Mouse (Mus musculus): ENCODE measurements at regions not wholly inside any gene's neighbourhood (a gene's known extent, or its start where the extent isn't known, plus 50 kb on each side); places are given as distances from the start of the nearest gene placed in this dataset.

GRCm38 (mm10) chr15:59754906-59755305, 261.5 kb downstream of the 4933412E24Rik start:
- no peaks in the 10 kb centered on the region for H3K27me3 ChIP-seq (replicated peaks; ENCODE audit: control insufficient read depth, insufficient read depth, low read length)
- 34% methylated on average over 13 of the region's 13 CpGs for WGBS
- H3K4me1 ChIP-seq (replicated peaks; ENCODE audit: control insufficient read depth, insufficient read depth, low read length) = no peaks in the 10 kb centered on the region
- H3K27ac ChIP-seq (ENCODE audit: low read depth, low read length) = no peak overlapping the region
- H3K9me3 ChIP-seq (ENCODE audit: control insufficient read depth) = no peaks in the 10 kb centered on the region
- TF ChIP-seq CTCF (IDR thresholded peaks at IDR 0.05; ENCODE audit: low read depth) = no peak
- no peak for ATAC-seq
- H3K36me3 ChIP-seq (ENCODE audit: control insufficient read depth, insufficient read depth) = no peaks in the 10 kb centered on the region
- H3K4me3 ChIP-seq (ENCODE audit: low read depth, low read length) = no peak overlapping the region
- H3K9ac ChIP-seq (ENCODE audit: low read depth, low read length) = no peak overlapping the region
- H3K4me2 ChIP-seq (replicated peaks; ENCODE audit: low read depth) = peak overlapping the region; percentile 48

DNA sequence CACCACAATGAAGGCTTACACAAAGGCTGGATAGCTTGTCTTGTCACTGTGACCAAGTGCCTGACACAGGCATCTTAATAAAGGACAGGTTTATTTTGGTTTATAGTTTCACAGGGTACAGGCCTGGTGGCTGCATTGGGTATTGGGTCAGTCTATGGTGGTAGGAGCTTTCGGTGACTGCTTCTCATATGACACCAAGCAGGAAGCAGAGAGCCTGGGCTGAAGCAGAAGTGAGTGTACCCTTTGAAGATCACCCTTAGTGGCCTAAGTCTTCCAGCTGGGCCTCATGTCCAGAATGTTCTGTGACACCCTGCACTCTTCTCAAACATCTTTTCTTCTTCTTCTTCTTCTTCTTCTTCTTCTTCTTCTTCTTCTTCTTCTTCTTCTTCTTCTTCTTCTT, 264.1 kb downstream of the 4933412E24Rik start:
- no peaks in the 10 kb centered on the region for H3K4me1 ChIP-seq (replicated peaks; ENCODE audit: control insufficient read depth, insufficient read depth, low read length)
- no peaks in the 10 kb centered on the region for H3K36me3 ChIP-seq (ENCODE audit: control insufficient read depth, insufficient read depth)
- H3K27me3 ChIP-seq (replicated peaks; ENCODE audit: control insufficient read depth, insufficient read depth, low read length) = no peaks in the 10 kb centered on the region
- H3K4me3 ChIP-seq (ENCODE audit: low read depth, low read length) = no peak overlapping the region
- 91% methylated on average over 1 of the region's 1 CpGs for WGBS
- no peak for ATAC-seq
- no peaks in the 10 kb centered on the region for H3K9me3 ChIP-seq (ENCODE audit: control insufficient read depth)
- H3K9ac ChIP-seq (ENCODE audit: low read depth, low read length) = no peak overlapping the region
- TF ChIP-seq CTCF (IDR thresholded peaks at IDR 0.05; ENCODE audit: low read depth) = no peak
- H3K4me2 ChIP-seq (replicated peaks; ENCODE audit: low read depth) = no peak overlapping the region
- no peak overlapping the region for H3K27ac ChIP-seq (ENCODE audit: low read depth, low read length)

DNA sequence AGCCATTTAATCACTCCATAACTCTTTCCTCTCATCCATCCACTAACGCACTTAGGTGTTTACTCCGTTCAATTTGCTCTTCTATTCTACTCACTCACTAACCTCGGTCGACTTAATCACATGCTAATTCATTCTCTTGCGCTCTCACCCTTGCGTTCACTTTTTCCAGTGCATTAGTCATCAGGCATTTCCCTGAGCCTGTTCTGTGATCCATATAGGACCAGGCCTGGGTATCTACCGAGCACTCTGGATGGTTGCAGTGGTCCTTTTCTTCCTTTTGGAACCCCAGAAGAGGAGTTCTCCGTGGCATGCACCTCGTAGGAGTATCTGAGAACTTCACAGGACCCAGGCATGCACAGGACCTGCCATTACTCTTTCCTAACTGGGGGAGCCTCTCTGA, 270.1 kb downstream of the 4933412E24Rik start:
- 82% methylated on average over 9 of the region's 9 CpGs for WGBS
- TF ChIP-seq CTCF (IDR thresholded peaks at IDR 0.05; ENCODE audit: low read depth) = no peak
- Histone ChIP-seq H3K4me1 (replicated peaks; ENCODE audit: control insufficient read depth, insufficient read depth, low read length) (peaks cover 9% of the 10 kb centered on the region; the same call in 1 of the 2 replicates), H3K4me3 (ENCODE audit: low read depth, low read length) (no peak overlapping the region), H3K9ac (ENCODE audit: low read depth, low read length) (no peak overlapping the region), H3K36me3 (ENCODE audit: control insufficient read depth, insufficient read depth) (no peaks in the 10 kb centered on the region), H3K4me2 (replicated peaks; ENCODE audit: low read depth) (no peak overlapping the region), H3K9me3 (ENCODE audit: control insufficient read depth) (no peaks in the 10 kb centered on the region), H3K27me3 (replicated peaks; ENCODE audit: control insufficient read depth, insufficient read depth, low read length) (no peaks in the 10 kb centered on the region), H3K27ac (ENCODE audit: low read depth, low read length) (no peak overlapping the region)
- no peak for ATAC-seq

GRCm38 (mm10) chr15:59744411-59744931, 271.9 kb downstream of the 4933412E24Rik start:
- peaks cover 9% of the 10 kb centered on the region; the same call in 1 of the 2 replicates for H3K4me1 ChIP-seq (replicated peaks; ENCODE audit: control insufficient read depth, insufficient read depth, low read length)
- TF ChIP-seq CTCF (IDR thresholded peaks at IDR 0.05; ENCODE audit: low read depth) = no peak
- no peaks in the 10 kb centered on the region for H3K9me3 ChIP-seq (ENCODE audit: control insufficient read depth)
- no peaks in the 10 kb centered on the region for H3K27me3 ChIP-seq (replicated peaks; ENCODE audit: control insufficient read depth, insufficient read depth, low read length)
- no peak overlapping the region for H3K27ac ChIP-seq (ENCODE audit: low read depth, low read length)
- no peak overlapping the region for H3K4me3 ChIP-seq (ENCODE audit: low read depth, low read length)
- 49% methylated on average over 5 of the region's 5 CpGs for WGBS
- H3K36me3 ChIP-seq (ENCODE audit: control insufficient read depth, insufficient read depth) = no peaks in the 10 kb centered on the region
- ATAC-seq = no peak
- H3K4me2 ChIP-seq (replicated peaks; ENCODE audit: low read depth) = no peak overlapping the region
- no peak overlapping the region for H3K9ac ChIP-seq (ENCODE audit: low read depth, low read length)

DNA sequence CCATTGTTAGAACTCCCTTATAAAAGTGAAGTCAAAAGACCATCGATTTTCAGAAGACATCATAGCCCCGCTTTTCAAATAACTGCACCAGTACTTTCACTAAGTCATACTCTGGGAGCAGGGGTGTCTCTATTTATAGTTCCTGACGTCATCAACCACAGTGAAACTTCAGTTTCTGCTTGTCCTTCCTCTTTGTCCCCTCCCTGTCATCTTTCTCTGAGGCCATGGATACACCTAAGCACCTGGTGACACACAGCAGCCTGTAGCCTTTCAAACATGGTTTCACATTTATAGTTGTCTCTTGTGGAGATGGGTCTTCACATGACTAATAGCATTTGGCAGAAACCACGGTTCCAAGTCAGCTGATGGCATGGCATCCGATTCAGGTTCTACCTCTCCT, 277.2 kb downstream of the 4933412E24Rik start:
- Histone ChIP-seq H3K36me3 (ENCODE audit: control insufficient read depth, insufficient read depth) (no peaks in the 10 kb centered on the region), H3K27ac (ENCODE audit: low read depth, low read length) (no peak overlapping the region), H3K4me3 (ENCODE audit: low read depth, low read length) (no peak overlapping the region), H3K9me3 (ENCODE audit: control insufficient read depth) (no peaks in the 10 kb centered on the region), H3K4me2 (replicated peaks; ENCODE audit: low read depth) (no peak overlapping the region), H3K9ac (ENCODE audit: low read depth, low read length) (no peak overlapping the region), H3K27me3 (replicated peaks; ENCODE audit: control insufficient read depth, insufficient read depth, low read length) (no peaks in the 10 kb centered on the region), H3K4me1 (replicated peaks; ENCODE audit: control insufficient read depth, insufficient read depth, low read length) (peaks cover 8% of the 10 kb centered on the region; the same call in 1 of the 2 replicates)
- TF ChIP-seq CTCF (IDR thresholded peaks at IDR 0.05; ENCODE audit: low read depth) = no peak
- no peak for ATAC-seq
- WGBS = 79% methylated on average over 5 of the region's 5 CpGs

- H3K9ac ChIP-seq (ENCODE audit: low read depth, low read length) = no peak overlapping the region
- H3K27me3 ChIP-seq (replicated peaks; ENCODE audit: control insufficient read depth, insufficient read depth, low read length) = no peaks in the 10 kb centered on the region
- ATAC-seq = no peak
- H3K4me2 ChIP-seq (replicated peaks; ENCODE audit: low read depth) = no peak overlapping the region
- H3K27ac ChIP-seq (ENCODE audit: low read depth, low read length) = no peak overlapping the region
- TF ChIP-seq CTCF (IDR thresholded peaks at IDR 0.05; ENCODE audit: low read depth) = no peak
- peaks cover 3% of the 10 kb centered on the region; the same call in 1 of the 2 replicates for H3K4me1 ChIP-seq (replicated peaks; ENCODE audit: control insufficient read depth, insufficient read depth, low read length)
- no peaks in the 10 kb centered on the region for H3K9me3 ChIP-seq (ENCODE audit: control insufficient read depth)
- WGBS = 55% methylated on average over 4 of the region's 4 CpGs
- H3K36me3 ChIP-seq (ENCODE audit: control insufficient read depth, insufficient read depth) = no peaks in the 10 kb centered on the region
- no peak overlapping the region for H3K4me3 ChIP-seq (ENCODE audit: low read depth, low read length)
Observed at GRCm38 (mm10) chr15:59737247-59737646, 279.2 kb downstream of the 4933412E24Rik start.

DNA sequence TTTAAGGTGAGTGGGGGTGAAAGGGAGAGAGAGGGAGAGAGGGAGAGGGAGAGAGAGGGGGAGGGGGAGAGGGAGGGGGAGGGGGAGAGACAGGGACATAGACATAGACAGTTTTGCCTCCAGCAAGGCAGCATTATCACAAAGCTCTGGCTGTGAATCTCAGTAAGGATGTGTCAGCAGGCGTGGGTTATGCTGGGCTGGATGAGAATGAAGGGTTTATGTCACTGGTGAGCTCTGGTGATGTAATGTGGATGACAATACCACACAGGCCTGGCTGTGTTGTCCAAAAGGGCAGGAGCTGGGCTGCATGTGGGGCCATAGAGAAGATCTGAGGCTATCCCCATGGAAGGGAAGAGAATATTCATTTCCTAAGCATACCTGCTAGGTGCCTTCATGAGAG, 282.0 kb downstream of the 4933412E24Rik start:
- Histone ChIP-seq H3K27ac (ENCODE audit: low read depth, low read length) (no peak overlapping the region), H3K9ac (ENCODE audit: low read depth, low read length) (no peak overlapping the region), H3K36me3 (ENCODE audit: control insufficient read depth, insufficient read depth) (no peaks in the 10 kb centered on the region), H3K4me2 (replicated peaks; ENCODE audit: low read depth) (no peak overlapping the region), H3K4me1 (replicated peaks; ENCODE audit: control insufficient read depth, insufficient read depth, low read length) (peaks cover 3% of the 10 kb centered on the region; the same call in 1 of the 2 replicates), H3K4me3 (ENCODE audit: low read depth, low read length) (no peak overlapping the region), H3K9me3 (ENCODE audit: control insufficient read depth) (no peaks in the 10 kb centered on the region), H3K27me3 (replicated peaks; ENCODE audit: control insufficient read depth, insufficient read depth, low read length) (no peaks in the 10 kb centered on the region)
- WGBS = 89% methylated on average over 1 of the region's 1 CpGs
- TF ChIP-seq CTCF (IDR thresholded peaks at IDR 0.05; ENCODE audit: low read depth) = no peak
- no peak for ATAC-seq
